Mouse (Mus musculus) ES-CJ7 (cell line): ENCODE data around the gene Areg.

Experiments
- DNase-seq: peaks from one replicate; pipeline ENCODE4 v3.0.0; 2011; ENCODE audit warnings: low read depth, low spot score

Gene Areg

DNA sequence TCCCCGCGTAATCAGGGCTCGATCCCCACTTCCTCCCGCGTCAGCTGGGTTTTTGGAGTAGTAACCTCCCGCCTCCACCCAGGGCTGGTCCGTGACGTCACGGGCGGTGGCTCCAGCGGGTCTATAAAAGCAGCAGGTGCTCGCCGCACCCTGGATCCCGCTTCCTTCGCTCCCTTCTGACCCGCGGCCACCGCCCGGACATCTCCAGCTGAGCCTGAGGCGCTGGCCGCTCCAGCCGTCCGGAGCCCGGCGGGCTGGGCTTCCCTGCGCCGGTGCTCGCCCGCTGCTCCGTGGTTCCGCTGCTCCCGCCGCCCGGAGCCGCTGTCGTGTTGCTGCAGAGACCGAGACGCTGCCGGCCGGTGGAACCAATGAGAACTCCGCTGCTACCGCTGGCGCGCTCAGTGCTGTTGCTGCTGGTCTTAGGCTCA, at the start of gene Areg:
TSS of gene Areg (plus strand) at position 154 of the 428 bp plus-strand sequence.
- peak; percentile 31 for DNase-seq

DNA sequence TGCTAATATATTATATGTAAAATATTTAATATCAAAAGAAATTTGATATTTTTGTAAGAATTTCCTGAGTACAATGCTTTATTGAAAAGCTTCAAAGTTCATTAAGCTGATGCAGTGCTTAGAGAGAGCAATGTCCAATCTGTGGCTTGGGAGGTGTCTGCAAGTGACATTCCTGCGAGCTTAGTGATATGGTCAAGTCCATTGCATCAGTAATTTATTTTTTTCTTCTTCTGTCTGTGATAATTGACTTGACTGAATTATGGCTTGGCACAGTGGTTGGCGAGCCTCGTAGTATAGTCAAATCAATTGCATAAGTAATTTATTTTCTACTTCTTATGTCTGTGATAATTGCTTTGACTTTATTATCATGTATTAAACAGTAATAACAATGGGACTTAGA, 49.1 kb upstream of the Areg start:
- no peak for DNase-seq

DNA sequence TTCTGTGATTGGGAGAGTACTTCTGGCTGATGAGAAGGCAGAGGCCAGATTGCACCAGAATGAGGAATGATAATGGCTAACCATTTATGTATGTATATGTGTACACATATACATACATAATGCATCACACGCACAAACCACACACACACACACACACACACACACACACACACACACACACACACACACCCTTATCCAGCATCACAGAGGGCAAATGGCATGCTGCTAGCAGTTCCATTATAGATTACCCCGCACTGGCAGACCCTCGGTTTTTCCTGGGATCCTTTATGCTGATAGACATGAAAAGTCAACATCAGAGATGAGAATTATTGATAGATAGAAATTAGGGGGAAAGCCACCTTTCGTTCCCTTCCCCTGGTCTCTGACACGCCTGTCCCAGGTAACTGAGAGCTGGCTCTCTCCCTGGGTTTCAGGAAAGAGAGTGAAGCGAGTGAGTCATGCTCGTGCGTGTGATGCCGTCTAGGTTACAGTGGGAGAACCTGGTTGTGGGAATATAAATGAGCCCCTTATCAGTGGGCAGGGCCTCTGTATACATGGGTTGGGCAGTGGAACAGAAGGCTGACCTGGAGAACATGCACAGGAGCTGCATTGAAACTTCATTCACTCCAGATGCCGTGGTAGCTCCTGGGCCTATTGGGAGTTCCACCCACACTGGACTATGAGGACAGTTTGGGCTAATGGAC, 41.3 kb upstream of the Areg start:
- no peak for DNase-seq

DNA sequence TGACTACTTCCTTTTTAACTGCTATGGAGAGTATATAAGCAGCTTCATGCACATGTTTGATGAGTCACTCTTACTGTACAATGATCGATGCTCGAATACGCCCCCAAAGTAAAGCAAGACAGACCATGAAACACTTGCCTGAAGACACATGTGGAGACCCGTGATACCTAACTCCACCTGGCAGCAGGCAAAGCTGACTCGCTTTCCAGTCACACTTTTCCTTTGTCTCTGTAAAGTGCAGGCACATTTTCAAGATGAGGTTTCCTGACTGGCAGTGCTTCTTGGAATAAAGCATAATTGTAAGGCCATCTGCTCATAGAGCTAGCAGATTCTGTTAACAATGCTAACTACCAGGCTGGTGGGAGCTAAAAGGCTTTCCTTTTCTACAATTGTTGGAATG, 37.7 kb upstream of the Areg start:
- DNase-seq = no peak

DNA sequence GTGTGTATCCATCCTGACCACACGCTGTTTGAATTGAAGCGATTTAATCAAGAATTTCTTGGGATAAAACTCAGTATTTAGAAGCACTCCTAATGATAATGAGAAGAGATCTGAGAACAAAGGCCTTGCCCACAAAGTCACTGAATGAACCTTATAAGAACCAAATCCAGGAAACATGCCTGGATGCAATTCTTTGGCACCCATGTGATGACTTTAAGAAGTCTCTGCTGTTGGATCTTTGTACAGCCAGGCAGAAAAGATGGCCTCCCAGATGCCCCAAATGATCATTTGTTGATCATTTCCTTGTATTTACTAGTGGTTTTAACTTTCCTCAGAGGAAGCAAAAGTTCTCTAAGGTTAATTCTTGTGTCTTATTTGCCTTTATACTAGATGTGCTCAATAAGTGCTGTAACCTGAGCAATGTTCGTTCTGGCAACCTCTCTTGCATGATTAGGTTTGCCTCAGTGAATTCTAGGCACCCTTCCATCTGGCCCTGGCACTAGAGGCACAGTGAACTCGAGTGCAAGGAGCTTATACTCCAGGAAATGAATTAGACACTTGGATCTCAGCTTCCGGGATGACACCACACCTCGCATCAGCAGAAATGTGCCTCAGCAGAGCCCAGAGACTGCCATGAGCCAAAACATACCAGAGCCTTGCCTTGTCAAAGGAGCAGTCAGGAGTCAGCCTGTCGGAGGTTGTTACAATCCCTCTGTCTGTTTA, 35.3 kb upstream of the Areg start:
- no peak for DNase-seq

DNA sequence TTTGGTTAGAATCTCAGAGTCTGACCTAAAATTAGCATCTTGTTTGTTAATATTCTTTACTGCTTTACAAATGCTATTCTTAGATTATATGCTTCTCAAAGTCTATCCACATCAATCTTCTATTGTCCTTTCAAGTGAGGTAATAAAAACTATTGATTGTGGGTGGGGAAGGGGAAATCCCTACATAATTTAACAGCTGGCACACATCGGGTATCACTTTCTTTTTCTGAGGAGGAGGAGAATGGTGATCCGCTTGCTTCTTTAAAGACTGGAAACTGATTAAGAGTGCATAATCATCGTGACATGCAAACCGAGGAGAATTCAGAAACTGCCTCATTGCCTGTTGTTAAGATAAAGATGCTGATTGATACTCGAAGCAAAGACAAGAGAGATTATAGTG, 33.2 kb upstream of the Areg start:
- no peak for DNase-seq

DNA sequence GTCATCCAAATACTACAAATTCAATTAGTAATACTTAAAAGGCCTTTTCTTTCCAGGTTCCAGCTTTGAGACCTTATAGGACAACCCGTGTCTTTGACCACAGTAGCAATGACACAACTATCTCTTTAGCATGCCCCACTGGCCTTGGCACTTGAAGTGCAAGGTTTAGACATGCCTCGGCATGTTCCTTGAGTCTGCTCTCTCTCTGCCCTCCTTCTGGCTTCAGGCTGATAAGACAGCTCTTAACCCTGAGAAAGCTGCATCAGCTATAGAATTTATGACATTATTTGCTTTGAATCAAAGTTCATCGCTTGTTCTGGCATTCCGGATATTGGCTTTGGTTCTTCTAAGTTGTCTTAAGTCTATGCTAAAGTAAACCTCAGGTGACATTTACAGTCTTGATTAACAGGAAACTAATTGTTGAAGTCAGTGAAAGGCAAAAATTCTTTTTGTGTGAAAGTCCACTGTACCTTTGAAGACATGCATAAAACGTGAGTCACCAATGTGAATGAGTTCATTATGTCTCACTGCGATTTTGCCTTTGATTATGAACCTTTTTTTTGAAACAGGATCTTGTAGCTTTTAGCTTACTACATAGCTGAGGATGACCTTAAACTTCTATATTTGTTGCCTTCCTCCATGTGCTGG, 29.3 kb upstream of the Areg start:
- DNase-seq = peak; percentile 27

DNA sequence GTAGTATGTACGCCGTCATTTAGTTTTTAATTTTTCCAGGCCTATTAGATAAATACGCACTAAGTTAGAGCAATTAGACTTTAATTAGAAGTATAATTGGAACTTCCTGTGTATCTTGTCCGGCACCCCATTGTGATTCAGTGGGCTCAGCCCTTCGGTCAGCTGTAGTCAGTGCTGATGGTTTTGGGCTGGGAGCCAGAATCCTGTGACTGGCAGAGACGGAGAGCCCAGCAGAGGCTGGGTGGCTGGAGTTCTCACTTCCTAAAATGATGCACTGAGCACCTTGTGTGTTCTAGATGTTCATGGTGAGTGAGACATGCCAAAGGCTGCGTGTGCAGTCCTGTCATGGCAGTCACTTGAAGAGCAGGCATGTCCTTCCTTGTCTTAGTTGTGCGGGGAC, 28.4 kb upstream of the Areg start:
- DNase-seq = no peak

DNA sequence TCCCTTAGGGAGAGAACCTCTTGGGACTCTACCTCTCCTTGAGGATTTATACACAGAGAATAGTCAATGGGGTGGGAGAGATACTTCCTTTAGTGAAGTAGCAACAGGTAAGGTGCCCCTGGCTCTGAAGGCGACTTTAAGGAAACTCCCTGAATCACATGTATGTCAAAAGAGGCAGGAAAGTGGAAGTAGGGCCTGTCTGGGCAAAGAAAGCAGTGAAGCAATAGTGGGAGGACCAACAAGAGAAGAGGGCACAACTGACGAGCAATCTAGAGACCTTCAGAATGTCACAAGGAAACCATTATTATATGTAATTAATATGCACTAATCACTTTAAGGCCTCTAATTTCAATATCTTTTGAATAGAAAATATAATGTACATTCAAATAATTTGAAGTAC, 25.4 kb upstream of the Areg start:
- DNase-seq = no peak

DNA sequence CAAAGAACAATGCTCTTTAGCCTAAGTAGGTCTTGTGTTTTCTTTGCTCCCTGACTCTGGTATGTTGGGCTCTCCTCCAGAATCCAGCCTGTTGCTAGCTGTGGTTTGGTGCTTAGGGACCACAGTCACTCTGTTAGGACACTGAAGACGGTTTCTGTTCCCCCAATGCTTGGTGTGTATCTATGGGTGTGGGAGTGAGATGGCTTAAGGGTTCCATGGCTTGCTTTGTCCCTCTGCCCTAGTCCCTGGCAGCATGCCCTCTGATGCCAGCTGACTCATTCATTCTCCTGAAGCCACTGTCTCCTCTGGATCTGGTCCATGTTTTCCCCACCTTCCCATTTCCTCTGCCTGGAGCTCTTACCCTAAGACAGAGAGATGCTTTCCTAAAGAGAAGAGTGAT, 24.8 kb upstream of the Areg start:
- DNase-seq = no peak

DNA sequence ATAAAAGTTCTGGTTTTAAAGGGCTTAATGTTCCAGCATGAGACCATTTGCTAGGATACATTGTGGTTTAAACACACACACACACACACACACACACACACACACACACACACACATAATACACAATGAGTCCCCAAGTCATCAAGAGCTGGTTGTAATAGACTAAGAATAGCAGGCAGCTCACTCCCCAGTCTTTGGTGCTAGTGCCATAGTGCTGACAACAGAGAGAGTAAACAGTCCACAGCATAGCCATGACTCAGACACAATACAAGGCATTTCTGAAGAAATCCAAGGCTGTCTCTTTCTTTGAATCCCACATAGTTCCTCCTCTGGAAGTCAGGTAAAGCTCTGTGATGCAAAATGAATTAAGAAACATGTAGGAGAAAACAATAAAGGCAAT, 20.8 kb upstream of the Areg start:
- DNase-seq = no peak

DNA sequence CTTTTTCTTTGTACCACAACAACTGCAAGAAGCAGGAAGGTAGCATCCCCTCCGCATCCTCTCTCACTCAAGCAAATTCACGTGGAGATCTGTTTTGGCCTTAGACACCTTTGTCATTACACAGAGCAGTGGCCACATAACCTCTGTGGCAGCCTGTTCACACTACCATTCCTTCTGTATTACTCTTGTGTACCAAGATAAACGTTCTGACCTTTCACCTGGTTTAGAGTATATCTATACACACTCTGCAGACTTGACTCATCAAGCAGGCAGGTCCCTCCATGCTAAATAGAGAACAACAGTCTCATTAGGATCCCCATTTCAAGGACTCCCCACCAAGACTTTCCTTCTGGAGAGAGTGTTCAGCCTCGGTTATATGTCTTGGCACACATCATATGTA, 16.0 kb upstream of the Areg start:
- no peak for DNase-seq

DNA sequence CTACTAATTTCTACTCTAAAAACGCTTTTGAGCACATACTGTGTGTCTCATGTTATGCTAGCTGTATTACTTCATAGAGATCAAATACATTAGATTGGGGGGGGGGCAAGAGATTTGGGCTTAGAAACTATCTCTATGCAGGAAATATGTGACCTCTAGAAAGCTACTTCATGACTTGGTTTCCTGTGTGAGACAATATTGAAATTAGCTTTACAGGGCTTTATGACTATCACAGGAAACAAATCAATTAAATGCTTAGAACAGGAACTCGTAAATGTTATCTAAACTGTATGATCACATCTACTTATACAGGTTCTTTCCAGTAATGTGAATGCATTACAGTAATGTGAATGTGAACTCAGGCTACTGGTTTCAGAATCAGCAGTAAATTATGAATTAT, 15.3 kb upstream of the Areg start:
- no peak for DNase-seq

DNA sequence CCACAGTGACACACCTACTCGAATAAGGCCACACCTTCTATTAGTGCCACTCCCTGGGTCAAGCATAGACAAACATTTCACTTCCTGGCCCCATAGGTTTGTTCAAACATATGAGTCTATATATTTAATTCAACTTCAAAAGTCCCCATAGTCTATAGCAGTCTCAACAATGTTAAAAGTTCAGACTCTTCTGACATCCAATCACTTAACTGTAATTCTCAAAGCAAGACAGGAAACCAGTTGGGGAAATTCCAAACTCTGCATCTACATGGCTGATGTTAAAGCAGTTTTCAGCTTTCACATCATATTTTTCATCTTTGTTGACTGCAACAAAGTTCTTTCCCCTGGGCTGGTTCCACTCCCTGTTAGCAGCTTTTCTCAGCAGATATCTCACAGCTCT, 12.8 kb upstream of the Areg start:
- no peak for DNase-seq

DNA sequence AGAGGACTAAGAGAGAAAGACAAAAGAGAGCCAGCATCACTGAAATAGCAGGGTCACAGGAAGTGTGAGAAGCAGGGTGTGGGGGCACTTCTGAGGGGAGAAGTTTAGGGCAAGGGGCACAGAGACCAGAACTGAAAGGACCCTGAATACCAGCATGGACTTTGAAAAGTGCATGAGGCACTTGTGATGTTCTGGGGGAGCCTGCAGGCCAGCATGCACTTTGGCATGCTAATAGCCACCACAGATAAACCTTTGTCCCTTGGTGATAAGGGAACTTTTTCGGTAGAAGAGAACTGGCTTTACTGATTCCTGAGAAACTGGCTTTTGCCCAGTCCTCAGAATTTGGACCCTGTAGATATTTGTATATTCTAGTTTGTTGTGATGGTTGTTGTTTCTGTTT, 4.4 kb upstream of the Areg start:
- DNase-seq = no peak

DNA sequence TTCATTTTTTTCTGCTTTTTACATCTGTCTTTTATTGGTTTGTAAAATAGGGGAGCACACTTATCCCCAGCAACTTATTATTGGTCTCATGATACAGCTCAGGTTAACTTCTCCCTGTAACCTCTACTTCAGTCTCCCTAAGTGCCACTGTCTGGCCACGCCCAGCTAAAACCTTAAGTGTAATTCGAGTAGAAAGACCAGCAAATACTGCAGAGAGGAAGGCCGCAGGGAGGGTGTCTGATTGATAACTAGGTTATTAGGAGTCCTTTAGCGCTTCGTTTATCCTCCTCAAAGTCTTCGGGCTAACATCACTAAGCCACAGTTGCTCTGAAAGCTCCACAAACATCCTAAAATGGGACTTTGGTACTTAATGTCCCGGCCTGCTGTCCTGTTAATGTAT, 429 bp upstream of the Areg start:
- no peak for DNase-seq

DNA sequence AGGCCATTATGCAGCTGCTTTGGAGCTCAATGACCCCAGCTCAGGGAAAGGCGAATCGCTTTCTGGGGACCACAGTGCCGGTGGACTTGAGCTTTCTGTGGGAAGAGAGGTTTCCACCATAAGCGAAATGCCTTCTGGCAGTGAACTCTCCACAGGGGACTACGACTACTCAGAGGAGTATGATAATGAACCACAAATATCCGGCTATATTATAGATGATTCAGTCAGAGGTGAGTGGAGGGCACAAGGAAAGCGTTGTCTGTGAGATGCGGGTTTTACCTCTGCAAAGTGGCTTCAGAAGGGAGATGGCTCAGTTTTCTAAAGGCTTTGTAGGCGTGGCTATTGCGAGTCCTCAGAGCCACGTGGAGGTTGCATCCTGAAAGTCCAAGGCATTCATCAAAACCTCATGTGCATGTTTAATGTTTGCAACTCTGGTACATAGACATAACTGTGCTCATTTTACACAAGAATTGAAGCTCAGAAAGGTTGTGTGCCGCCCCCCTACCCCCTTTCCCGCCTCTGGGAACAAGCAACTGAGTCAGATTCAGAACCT, 1.6 kb downstream of the Areg start:
- no peak for DNase-seq

DNA sequence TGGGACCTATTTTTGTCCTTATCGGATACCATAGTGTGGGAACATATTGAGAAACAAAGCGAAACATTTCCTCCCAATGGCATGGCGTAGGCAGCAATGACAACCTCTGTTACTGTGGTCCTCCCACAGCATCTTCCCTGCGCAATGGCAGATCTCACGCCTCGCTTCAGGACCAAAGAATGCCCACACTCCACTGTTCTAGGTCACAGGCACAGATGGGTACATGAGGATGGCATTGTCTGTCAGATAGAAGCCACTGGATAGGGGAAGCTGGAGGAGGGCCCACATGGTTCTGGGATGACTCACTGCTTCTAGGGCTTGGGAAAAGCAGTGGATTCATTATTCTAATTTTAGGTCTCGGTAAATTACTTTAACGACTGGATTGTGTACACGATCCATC, 5.6 kb downstream of the Areg start:
- DNase-seq = no peak

DNA sequence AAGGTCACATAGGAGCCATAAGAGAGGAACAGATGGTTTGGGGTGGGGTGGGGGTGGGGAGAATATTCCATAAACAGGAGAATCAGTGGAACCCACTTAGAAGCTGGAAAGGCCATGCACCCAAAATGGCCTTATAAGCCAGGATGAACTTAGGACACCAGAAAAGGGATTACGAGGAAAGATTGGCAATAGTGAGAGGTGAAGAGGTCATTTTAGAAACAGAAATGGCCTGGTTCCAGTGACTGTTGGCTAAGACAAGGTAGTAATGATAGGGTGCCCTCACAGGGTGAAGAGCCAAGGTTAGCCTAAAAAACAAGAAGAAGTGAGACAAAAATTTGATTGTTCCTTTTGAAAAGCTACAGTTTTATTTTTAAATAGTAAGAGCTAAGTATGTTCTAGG, 7.6 kb downstream of the Areg start:
- DNase-seq = no peak

DNA sequence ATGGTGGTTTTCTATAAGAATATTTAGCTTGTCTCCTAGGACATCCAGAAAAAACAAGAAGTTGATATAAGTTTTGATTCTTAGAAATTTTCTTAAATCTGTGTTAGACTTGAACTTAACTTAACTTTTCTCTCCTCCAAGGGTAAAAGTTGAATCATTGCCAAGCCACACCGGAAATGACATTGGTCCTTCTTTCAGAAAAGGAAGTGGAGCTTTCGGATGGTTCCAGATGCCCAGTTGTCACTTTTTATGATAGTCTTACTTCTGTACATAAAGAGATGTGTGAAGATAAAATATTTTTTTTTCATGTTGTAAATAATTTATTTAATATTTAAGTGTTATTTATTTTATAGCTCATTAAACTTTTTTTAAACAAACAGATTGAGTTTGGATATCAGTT, 8.7 kb downstream of the Areg start:
- no peak for DNase-seq

DNA sequence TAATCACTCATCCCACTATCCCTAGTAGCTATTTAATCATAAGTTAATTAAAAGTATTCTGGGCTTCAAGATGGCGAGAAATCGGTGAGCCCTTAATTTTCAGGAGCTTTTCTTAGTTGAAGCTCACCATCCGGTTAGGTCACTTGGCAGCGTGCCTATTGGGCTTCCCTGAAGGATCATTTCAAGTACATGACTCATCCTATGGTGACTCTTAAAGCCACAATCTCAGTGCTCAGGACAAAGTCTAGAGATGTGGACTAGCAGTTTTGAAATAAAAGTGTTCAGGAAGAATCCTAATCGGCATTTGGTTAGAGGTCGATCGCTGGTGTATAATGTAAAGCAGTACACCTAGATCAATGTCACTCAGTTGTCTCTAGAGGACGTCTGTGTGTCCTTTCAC, 17.3 kb downstream of the Areg start:
- DNase-seq = no peak

DNA sequence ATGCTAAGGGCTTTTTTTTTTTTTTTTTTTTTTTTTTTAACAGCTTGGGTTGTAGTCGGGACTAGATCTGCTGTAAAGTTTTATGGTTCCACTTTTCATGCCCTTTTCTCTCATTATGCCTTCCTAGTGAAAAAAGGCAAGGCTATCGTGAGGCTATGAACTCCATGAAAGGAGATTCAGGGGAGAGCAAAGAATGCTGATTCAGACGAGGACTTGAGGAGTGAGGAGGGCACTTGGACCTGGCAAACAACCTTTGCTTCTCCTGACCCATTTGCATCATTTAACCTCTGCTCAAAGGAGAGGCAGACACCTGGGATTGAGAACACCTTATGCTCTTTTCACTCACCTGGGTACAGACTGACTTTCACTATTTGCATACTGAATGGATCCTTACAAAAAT, 17.8 kb downstream of the Areg start:
- no peak for DNase-seq

DNA sequence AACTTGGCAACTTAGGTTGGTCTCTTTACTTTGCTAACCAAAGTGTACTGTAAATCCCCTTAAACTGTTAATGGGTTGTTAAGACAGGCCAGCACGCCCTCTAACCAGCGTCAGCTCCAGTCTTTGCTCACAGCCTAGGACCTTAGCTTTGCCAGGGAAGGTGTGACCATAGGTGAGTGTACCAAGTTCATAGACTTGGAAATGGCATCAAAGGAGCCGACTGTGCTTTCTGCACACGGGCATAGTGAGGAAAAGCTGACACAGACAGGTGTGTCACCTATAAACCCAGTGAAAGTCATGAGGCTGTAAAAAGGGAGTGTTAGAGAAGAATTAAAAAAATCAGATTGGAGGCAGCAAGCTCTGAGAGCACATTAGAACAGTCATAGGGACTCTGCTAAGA, 23.4 kb downstream of the Areg start:
- no peak for DNase-seq
